Mouse (Mus musculus) brain, embryonic 14.5 days (tissue): ENCODE results near the gene Ccn1.

Source experiments
- CTCF ChIP-seq: fragments of 200-500 bp; IDR thresholded peaks from 2 replicates; pipeline ENCODE4 v1.5.1; 2012; ENCODE audit warnings: inconsistent platforms, mild to moderate bottlenecking, moderate library complexity, borderline replicate concordance; ENCODE audit not compliant: insufficient read depth, insufficient read length; ENCODE audit errors: extremely low read depth
- POLR2A ChIP-seq: fragments of 200-500 bp; IDR thresholded peaks from 2 replicates; pipeline ENCODE4 v1.6.1; 2012; ENCODE audit warnings: mild to moderate bottlenecking, inconsistent platforms, borderline replicate concordance; ENCODE audit not compliant: poor library complexity, insufficient read depth, insufficient read length, severe bottlenecking; ENCODE audit errors: extremely low read depth

DNA sequence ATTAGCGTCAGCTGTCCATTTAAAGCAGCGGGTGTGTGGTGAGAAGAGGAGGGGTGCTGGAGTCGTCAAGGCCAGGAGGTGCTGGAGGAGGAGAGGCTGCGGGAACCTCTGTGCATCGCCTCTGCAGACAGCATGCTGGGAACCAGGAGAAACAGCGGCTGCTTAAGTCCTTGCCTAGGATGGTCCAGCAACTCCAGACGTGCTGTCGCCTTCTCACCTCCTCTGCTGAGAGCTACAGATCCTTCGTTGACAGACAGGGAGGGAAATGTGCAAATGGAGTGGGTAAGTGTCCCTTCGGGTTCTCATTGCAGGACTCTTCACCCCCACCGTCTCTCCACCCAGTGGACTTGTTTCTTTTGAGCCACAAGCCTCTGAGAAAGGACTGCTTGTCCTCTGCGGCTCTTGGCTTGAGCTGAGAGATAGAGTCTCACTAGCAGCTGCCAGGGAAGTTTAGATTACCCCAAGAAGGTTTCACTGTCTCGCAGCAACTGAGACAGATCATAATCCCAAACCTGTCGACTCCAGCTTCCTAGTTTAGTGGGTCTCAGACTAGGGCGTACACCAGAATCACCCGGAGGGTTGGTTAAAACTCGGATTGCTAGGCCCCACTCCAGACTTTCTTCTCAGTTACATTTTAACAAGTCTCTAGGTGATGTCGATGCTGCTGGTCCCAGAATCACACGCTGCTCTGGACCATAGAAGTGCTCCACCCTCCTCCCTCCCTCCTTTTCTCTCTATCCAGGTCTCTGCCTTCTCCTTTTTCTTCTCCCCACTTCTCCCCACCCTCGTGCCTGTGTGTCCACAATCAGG is 2.7 kb upstream of the Ccn1 start:
- no peak for TF ChIP-seq POLR2A
- TF ChIP-seq CTCF, result no peak
